Mouse (Mus musculus) monocyte, adult 5-6 weeks (primary cell): Measurements from ENCODE around the gene Sry. TPM values are rescaled to one million over a fixed set of nuclear protein-coding genes. Genes with fewer than 3 reads are reported as not detected.

Experiments
- ATAC-seq: fragments of 153-309, 156-312 bp; replicated peaks from 2 replicates; pipeline ENCODE4 v1.8.0; 2017; ENCODE audit warnings: mild to moderate bottlenecking; ENCODE audit not compliant: low TSS enrichment, insufficient number of reproducible peaks, severe bottlenecking, poor library complexity, low FRiP score
- total RNA-seq: library from RNA; stranded (forward); fragments of 200-1000, 200-491, 200-594 nt; gene quantifications from 3 replicates; pipeline ENCODE4 v1.2.3, GENCODE M21; 2017

The Sry gene
- total RNA-seq = not detected in 3 replicates

- ATAC-seq = no peak
Observed at GRCm38 (mm10) chrY:2663558-2663957, at the start of gene Sry. TSS of gene Sry (minus strand) at chrY:2663658.

Other genes with a start within 250 kb of the Sry start
- not detected in 3 replicates for gene H2al2c, start 64.6 kb downstream of the Sry start, total RNA-seq
- not detected in 3 replicates for gene H2al2b, start 57.0 kb upstream of the Sry start, total RNA-seq
- gene Gm4064, start 132.5 kb upstream of the Sry start, total RNA-seq = not detected in 3 replicates
- not detected in 3 replicates for gene Rbmy, start 167.0 kb upstream of the Sry start, total RNA-seq
- not detected in 3 replicates for gene Gm10256, start 167.0 kb upstream of the Sry start, total RNA-seq
- gene Gm10352, start 237.3 kb upstream of the Sry start, total RNA-seq = not detected in 3 replicates